Mouse (Mus musculus) stomach, embryonic 14.5 days (tissue): ENCODE results near the gene Mitd1. TPM values are rescaled to one million over a fixed set of nuclear protein-coding genes. Genes with fewer than 3 reads are reported as not detected.

ENCODE experiments used
- ATAC-seq: fragments of 200-750 bp; cut with Nextera tagmentation; 2 replicates; pipeline ENCODE4 v1.8.0; 2017; ENCODE audit warnings: low read depth, moderate TSS enrichment; ENCODE audit not compliant: insufficient number of reproducible peaks, insufficient read depth, low FRiP score
- H3K27ac ChIP-seq: fragments of 300-500 bp; sonication (generic); 2 replicates; pipeline ENCODE4 v1.5.1; 2014; ENCODE audit warnings: mild to moderate bottlenecking, low read length, moderate library complexity, mixed read lengths
- H3K27me3 ChIP-seq: fragments of 300-500 bp; sonication (generic); 2 replicates; pipeline ENCODE4 v1.6.1; 2014; ENCODE audit warnings: low read length, control low read depth, mixed read lengths; ENCODE audit not compliant: control insufficient read depth, insufficient read depth
- H3K36me3 ChIP-seq: fragments of 300-500 bp; sonication (generic); 2 replicates; pipeline ENCODE4 v1.6.1; 2014; ENCODE audit warnings: mild to moderate bottlenecking, control low read depth, low read length, moderate library complexity, mixed read lengths; ENCODE audit not compliant: control insufficient read depth, insufficient read depth
- H3K4me1 ChIP-seq: fragments of 300-500 bp; sonication (generic); 2 replicates; pipeline ENCODE4 v1.6.1; 2014; ENCODE audit warnings: low read length, control low read depth, mixed read lengths; ENCODE audit not compliant: control insufficient read depth, insufficient read depth
- H3K4me2 ChIP-seq: fragments of 300-500 bp; sonication (generic); replicated peaks from 2 replicates; pipeline ENCODE4 v1.6.1; 2014; ENCODE audit warnings: low read depth, low read length, control low read depth
- H3K4me3 ChIP-seq: fragments of 300-500 bp; sonication (generic); 2 replicates; pipeline ENCODE4 v1.5.1; 2014; ENCODE audit warnings: low read depth, low read length, control low read depth
- H3K9ac ChIP-seq: fragments of 300-500 bp; sonication (generic); replicated peaks from 2 replicates; pipeline ENCODE4 v1.6.1; 2014; ENCODE audit warnings: low read depth, mild to moderate bottlenecking, control low read depth, low read length, moderate library complexity, mixed read lengths
- H3K9me3 ChIP-seq: fragments of 300-500 bp; sonication (generic); 2 replicates; pipeline ENCODE4 v1.6.1; 2016; ENCODE audit warnings: low read depth, low read length, control low read depth; ENCODE audit not compliant: control insufficient read depth
- WGBS: fragments of 180-500 bp; shearing (Covaris S2); extraction: QIAGEN DNeasy Blood & Tissue Kit; methylation state at CpG from one replicate; pipeline ENCODE4 v1.1.7; 2014; 5-methylcytosine and 5-hydroxymethylcytosine counted together
- polyA plus RNA-seq: library from polyadenylated mRNA; unstranded; fragments of >200 nt; fragmentation: Nextera tagmentation; extraction: Ambion mirVana; gene quantifications from 2 replicates; pipeline ENCODE4 v1.2.1, GENCODE M21; 2014

Gene Mitd1
- polyA plus RNA-seq: 28.8 and 33.0 TPM in 2 replicates

- H3K4me2 ChIP-seq: peak within 1 kb of the TSS; percentile 87
- peaks cover 13% of the 10 kb centered on the region for H3K36me3 ChIP-seq
- ATAC-seq: peak; percentile 93
- no peaks in the 10 kb centered on the region for H3K9me3 ChIP-seq
- H3K27ac ChIP-seq: peak within 1 kb of the TSS; percentile 69
- H3K4me1 ChIP-seq: peaks cover 10% of the 10 kb centered on the region; the same call in 1 of the 2 replicates
- H3K4me3 ChIP-seq: peak within 1 kb of the TSS; percentile 71
- no peaks in the 10 kb centered on the region for H3K27me3 ChIP-seq
- peak within 1 kb of the TSS; percentile 68 for H3K9ac ChIP-seq
- under 1% methylated on average over 41 of the region's 41 CpGs for WGBS
These were observed at the start of gene Mitd1, which contains the start of gene Mrpl30 for GRCm38 (mm10) chr1:37890025-37890652. Mitd1 (minus strand) TSS chr1:37890411. Mrpl30 (plus strand) TSS chr1:37890477.

- Histone ChIP-seq H3K4me2 (no peak overlapping the region), H3K27me3 (no peaks in the 10 kb centered on the region), H3K9me3 (no peaks in the 10 kb centered on the region), H3K4me1 (no peaks in the 10 kb centered on the region), H3K9ac (no peak overlapping the region), H3K27ac (no peak overlapping the region), H3K4me3 (no peak overlapping the region), H3K36me3 (no peaks in the 10 kb centered on the region)
- ATAC-seq: peak; percentile 69
- 24% methylated on average over 3 of the region's 3 CpGs for WGBS
These were observed 41.6 kb upstream of the Mitd1 start for GRCm38 (mm10) chr1:37931806-37932205.

DNA sequence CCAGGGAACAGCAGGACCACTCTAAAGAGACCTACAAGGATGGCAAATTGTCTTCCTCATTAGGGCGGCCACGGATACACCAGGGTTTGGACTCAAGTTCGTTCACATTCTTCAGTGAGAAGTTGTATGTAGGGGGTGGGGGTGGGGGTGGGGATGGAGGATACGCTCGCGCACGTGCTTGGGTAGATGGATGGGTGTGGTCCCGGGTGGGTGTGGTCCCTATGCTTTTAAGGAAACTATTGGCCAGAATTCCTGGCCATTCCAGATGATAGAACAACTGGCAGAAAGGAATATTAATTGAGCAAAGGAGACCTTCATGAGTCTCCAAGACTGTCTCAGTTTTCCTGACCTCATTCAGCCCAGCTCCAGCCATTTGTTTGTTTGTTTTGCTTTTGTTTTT is 35.8 kb upstream of the Mitd1 start:
- Histone ChIP-seq H3K36me3 (no peaks in the 10 kb centered on the region), H3K9me3 (no peaks in the 10 kb centered on the region), H3K9ac (no peak overlapping the region), H3K4me2 (no peak overlapping the region), H3K4me1 (no peaks in the 10 kb centered on the region), H3K27me3 (no peaks in the 10 kb centered on the region), H3K27ac (no peak overlapping the region), H3K4me3 (no peak overlapping the region)
- no peak for ATAC-seq
- 75% methylated on average over 8 of the region's 8 CpGs for WGBS

- no peaks in the 10 kb centered on the region for H3K9me3 ChIP-seq
- no peaks in the 10 kb centered on the region for H3K4me1 ChIP-seq
- no peak overlapping the region for H3K9ac ChIP-seq
- H3K4me3 ChIP-seq: no peak overlapping the region
- no peak overlapping the region for H3K27ac ChIP-seq
- H3K4me2 ChIP-seq: no peak overlapping the region
- ATAC-seq: no peak
- H3K27me3 ChIP-seq: no peaks in the 10 kb centered on the region
- no peaks in the 10 kb centered on the region for H3K36me3 ChIP-seq
- 60% methylated on average over 8 of the region's 8 CpGs for WGBS
These were observed 32.3 kb upstream of the Mitd1 start for GRCm38 (mm10) chr1:37922536-37922935.

- no peak for ATAC-seq
- Histone ChIP-seq H3K9me3 (no peaks in the 10 kb centered on the region), H3K27ac (no peak overlapping the region), H3K36me3 (no peaks in the 10 kb centered on the region), H3K27me3 (no peaks in the 10 kb centered on the region), H3K9ac (no peak overlapping the region), H3K4me2 (no peak overlapping the region), H3K4me3 (no peak overlapping the region), H3K4me1 (no peaks in the 10 kb centered on the region)
- WGBS: 55% methylated on average over 6 of the region's 6 CpGs
These were observed 27.9 kb upstream of the Mitd1 start for GRCm38 (mm10) chr1:37918096-37918495.

- no peak for ATAC-seq
- no peak overlapping the region for H3K9ac ChIP-seq
- no peaks in the 10 kb centered on the region for H3K36me3 ChIP-seq
- H3K4me2 ChIP-seq: no peak overlapping the region
- 59% methylated on average over 13 of the region's 13 CpGs for WGBS
- no peaks in the 10 kb centered on the region for H3K27me3 ChIP-seq
- H3K4me3 ChIP-seq: no peak overlapping the region
- H3K27ac ChIP-seq: no peak overlapping the region
- no peaks in the 10 kb centered on the region for H3K4me1 ChIP-seq
- H3K9me3 ChIP-seq: no peaks in the 10 kb centered on the region
These were observed 27.5 kb upstream of the Mitd1 start for GRCm38 (mm10) chr1:37917666-37918065.

- H3K9me3 ChIP-seq: no peaks in the 10 kb centered on the region
- H3K27me3 ChIP-seq: no peaks in the 10 kb centered on the region
- H3K36me3 ChIP-seq: no peaks in the 10 kb centered on the region
- ATAC-seq: no peak
- 71% methylated on average over 5 of the region's 5 CpGs for WGBS
- no peak within 1 kb of the TSS for H3K9ac ChIP-seq
- H3K4me3 ChIP-seq: no peak within 1 kb of the TSS
- no peak within 1 kb of the TSS for H3K27ac ChIP-seq
- H3K4me1 ChIP-seq: no peaks in the 10 kb centered on the region
- H3K4me2 ChIP-seq: no peak within 1 kb of the TSS
These were observed 26.2 kb upstream of the Mitd1 start, which contains the start of gene Lyg2 for GRCm38 (mm10) chr1:37916393-37916792. Lyg2 (minus strand) TSS chr1:37916493.

GRCm38 (mm10) chr1:37912751-37913150 is 22.5 kb upstream of the Mitd1 start:
- ATAC-seq: no peak
- H3K4me2 ChIP-seq: no peak overlapping the region
- no peaks in the 10 kb centered on the region for H3K36me3 ChIP-seq
- no peak overlapping the region for H3K4me3 ChIP-seq
- no peak overlapping the region for H3K27ac ChIP-seq
- no peaks in the 10 kb centered on the region for H3K4me1 ChIP-seq
- H3K9me3 ChIP-seq: no peaks in the 10 kb centered on the region
- no peaks in the 10 kb centered on the region for H3K27me3 ChIP-seq
- no peak overlapping the region for H3K9ac ChIP-seq
- 77% methylated on average over 2 of the region's 2 CpGs for WGBS

GRCm38 (mm10) chr1:37903178-37903577 is 13.0 kb upstream of the Mitd1 start:
- Histone ChIP-seq H3K27ac (no peak overlapping the region), H3K4me1 (no peaks in the 10 kb centered on the region), H3K36me3 (peaks cover 15% of the 10 kb centered on the region; the same call in 1 of the 2 replicates), H3K27me3 (no peaks in the 10 kb centered on the region), H3K4me2 (no peak overlapping the region), H3K9me3 (no peaks in the 10 kb centered on the region), H3K4me3 (no peak overlapping the region), H3K9ac (no peak overlapping the region)
- ATAC-seq: no peak
- WGBS: 28% methylated on average over 6 of the region's 6 CpGs
